Comparison of ENCODE assay signal across 30 mouse cellular contexts in genomic region chr1:190388853-190389252, GRCm38 (mm10).
"Had no signal": no experiment of that assay in that cellular context is flagged by ENCODE, and none has a peak within 500 bp of the region (broad histone marks: within the 10 kb centered on the region; RNA-seq: fewer than 3 reads in every experiment).

No protein-coding gene starts in this region.

- H3K4me2 ChIP-seq: limb, embryonic 12.5 days; limb, embryonic 13.5 days; limb, embryonic 15.5 days; liver, embryonic 11.5 days; liver, embryonic 12.5 days; liver, embryonic 13.5 days; liver, embryonic 15.5 days; lung, embryonic 14.5 days; lung, embryonic 15.5 days; midbrain, embryonic 11.5 days; midbrain, embryonic 12.5 days; midbrain, embryonic 13.5 days; midbrain, embryonic 15.5 days; neural tube, embryonic 12.5 days had no signal

- H3K36me3 ChIP-seq: limb, embryonic 10.5 days; limb, embryonic 12.5 days; limb, embryonic 13.5 days; limb, embryonic 15.5 days; liver, embryonic 12.5 days; liver, embryonic 13.5 days; liver, embryonic 15.5 days; lung, embryonic 15.5 days; midbrain, embryonic 10.5 days; midbrain, embryonic 12.5 days; midbrain, embryonic 13.5 days; midbrain, embryonic 15.5 days; neural tube, embryonic 12.5 days had no signal

- H3K4me1 ChIP-seq: limb, embryonic 12.5 days; limb, embryonic 13.5 days; limb, embryonic 15.5 days; liver, embryonic 12.5 days; liver, embryonic 13.5 days; liver, embryonic 15.5 days; lung, embryonic 15.5 days; megakaryocyte, embryonic 14.5 days had no signal

- H3K9ac ChIP-seq: limb, embryonic 12.5 days; limb, embryonic 13.5 days; limb, embryonic 15.5 days; liver, embryonic 12.5 days; liver, embryonic 13.5 days; liver, embryonic 14.5 days; liver, embryonic 15.5 days; liver, postnatal 0 days; lung, embryonic 14.5 days; lung, embryonic 15.5 days; midbrain, embryonic 12.5 days; midbrain, embryonic 13.5 days; midbrain, embryonic 15.5 days; neural tube, embryonic 12.5 days had no signal

- DNase-seq: left cerebral cortex, postnatal 4 days; liver; liver, embryonic 13.5 days; liver, postnatal 0 days; lung, adult 18-20 months; lung, adult 2 months; lung, embryonic 14.5 days; lung, postnatal 10 days; lung, postnatal 14 days; lung, postnatal 36 days; lung, postnatal 4 days had no signal

- H3K4me3 ChIP-seq: limb, embryonic 10.5 days; limb, embryonic 12.5 days; limb, embryonic 13.5 days; limb, embryonic 15.5 days; liver, embryonic 12.5 days; liver, embryonic 13.5 days; liver, embryonic 15.5 days; lung, embryonic 15.5 days; megakaryocyte, embryonic 14.5 days; midbrain, embryonic 10.5 days; midbrain, embryonic 12.5 days; midbrain, embryonic 13.5 days; midbrain, embryonic 15.5 days; myocyte; neural tube, embryonic 12.5 days had no signal

- H3K27ac ChIP-seq: limb, embryonic 10.5 days; limb, embryonic 12.5 days; limb, embryonic 13.5 days; limb, embryonic 15.5 days; liver, embryonic 12.5 days; liver, embryonic 13.5 days; liver, embryonic 14.5 days; liver, embryonic 15.5 days; lung, embryonic 15.5 days; macrophage; midbrain, embryonic 12.5 days; midbrain, embryonic 13.5 days; midbrain, embryonic 15.5 days; neural tube, embryonic 12.5 days had no signal

- H3K9me3 ChIP-seq: limb, embryonic 10.5 days; limb, embryonic 12.5 days; limb, embryonic 13.5 days; limb, embryonic 15.5 days; liver, embryonic 12.5 days; liver, embryonic 13.5 days; liver, embryonic 15.5 days; lung, embryonic 15.5 days; midbrain, embryonic 10.5 days; midbrain, embryonic 12.5 days; midbrain, embryonic 13.5 days; midbrain, embryonic 15.5 days; neural tube, embryonic 12.5 days had no signal

- ATAC-seq: liver, embryonic 12.5 days; liver, postnatal 0 days; lung, postnatal 0 days; midbrain, embryonic 13.5 days; midbrain, embryonic 15.5 days had no signal

- H3K27me3 ChIP-seq: liver, embryonic 12.5 days; liver, embryonic 13.5 days; liver, embryonic 15.5 days; lung, embryonic 15.5 days; megakaryocyte, embryonic 14.5 days; neural tube, embryonic 12.5 days had no signal
